Mouse (Mus musculus) forebrain, embryonic 13.5 days (tissue): ENCODE data around the gene Eml4. TPM values are rescaled to one million over a fixed set of nuclear protein-coding genes. Genes with fewer than 3 reads are reported as not detected.

Experiments
- ATAC-seq: fragments of 200-750 bp; cut with Nextera tagmentation; 2 replicates; pipeline ENCODE4 v1.8.0; 2017
- H3K27ac ChIP-seq: fragments of 300-500 bp; sonication (generic); 2 replicates; pipeline ENCODE4 v1.5.1; 2015; ENCODE audit warnings: inconsistent platforms, mild to moderate bottlenecking, moderate library complexity
- H3K27me3 ChIP-seq: fragments of 300-500 bp; sonication (generic); 2 replicates; pipeline ENCODE4 v1.6.1; 2015; ENCODE audit warnings: mild to moderate bottlenecking, inconsistent platforms
- H3K36me3 ChIP-seq: fragments of 300-500 bp; sonication (generic); 2 replicates; pipeline ENCODE4 v1.6.1; 2015; ENCODE audit warnings: mild to moderate bottlenecking, inconsistent platforms; ENCODE audit not compliant: poor library complexity, severe bottlenecking
- H3K4me1 ChIP-seq: fragments of 300-500 bp; sonication (generic); 2 replicates; pipeline ENCODE4 v1.6.1; 2015; ENCODE audit warnings: inconsistent platforms
- H3K4me2 ChIP-seq: fragments of 300-500 bp; sonication (generic); 2 replicates; pipeline ENCODE4 v1.6.1; 2015; ENCODE audit warnings: inconsistent platforms, mild to moderate bottlenecking, moderate library complexity
- H3K4me3 ChIP-seq: fragments of 300-500 bp; sonication (generic); 2 replicates; pipeline ENCODE4 v1.5.1; 2015; ENCODE audit warnings: mild to moderate bottlenecking, inconsistent platforms
- H3K9ac ChIP-seq: fragments of 300-500 bp; sonication (generic); 2 replicates; pipeline ENCODE4 v1.6.1; 2015; ENCODE audit warnings: mild to moderate bottlenecking, inconsistent platforms
- H3K9me3 ChIP-seq: fragments of 300-500 bp; sonication (generic); replicated peaks from 2 replicates; pipeline ENCODE4 v1.6.1; 2016; ENCODE audit warnings: inconsistent platforms
- WGBS: fragments of 180-500 bp; shearing (Covaris S2); methylation state at CpG from one replicate; pipeline ENCODE4 v1.1.7; 2015; 5-methylcytosine and 5-hydroxymethylcytosine counted together
- polyA plus RNA-seq: library from polyadenylated mRNA; unstranded; fragments of >200 nt; fragmentation: Nextera tagmentation; extraction: Ambion mirVana; gene quantifications from 2 replicates; pipeline ENCODE4 v1.2.1, GENCODE M21; 2015

Gene Eml4
- polyA plus RNA-seq, 1 experiment from 2014 or later, result 26.7 TPM

- H3K9ac ChIP-seq, result no peak overlapping the region
- ATAC-seq, result no peak
- no peaks in the 10 kb centered on the region for H3K36me3 ChIP-seq
- no peaks in the 10 kb centered on the region for H3K9me3 ChIP-seq
- peaks cover 12% of the 10 kb centered on the region for H3K4me1 ChIP-seq
- H3K27me3 ChIP-seq, result no peaks in the 10 kb centered on the region
- no peak overlapping the region for H3K27ac ChIP-seq
- no peak overlapping the region for H3K4me2 ChIP-seq
- H3K4me3 ChIP-seq, result no peak overlapping the region
Observed at GRCm38 (mm10) chr17:83374123-83374522, 23.4 kb downstream of the Eml4 start.

- 89% methylated on average over 3 of the region's 3 CpGs for WGBS
- Histone ChIP-seq H3K4me3 (no peak overlapping the region), H3K27me3 (no peaks in the 10 kb centered on the region), H3K27ac (no peak overlapping the region), H3K4me2 (no peak overlapping the region), H3K9me3 (no peaks in the 10 kb centered on the region), H3K9ac (no peak overlapping the region), H3K36me3 (no peaks in the 10 kb centered on the region), H3K4me1 (peaks cover 12% of the 10 kb centered on the region)
- no peak for ATAC-seq
Observed at GRCm38 (mm10) chr17:83375848-83376247, 25.1 kb downstream of the Eml4 start.

GRCm38 (mm10) chr17:83376801-83377200, 26.1 kb downstream of the Eml4 start:
- H3K9ac ChIP-seq, result no peak overlapping the region
- no peaks in the 10 kb centered on the region for H3K9me3 ChIP-seq
- peaks cover 12% of the 10 kb centered on the region for H3K4me1 ChIP-seq
- H3K27me3 ChIP-seq, result no peaks in the 10 kb centered on the region
- WGBS, result 86% methylated on average over 4 of the region's 4 CpGs
- H3K27ac ChIP-seq, result no peak overlapping the region
- no peak for ATAC-seq
- no peak overlapping the region for H3K4me3 ChIP-seq
- H3K36me3 ChIP-seq, result no peaks in the 10 kb centered on the region
- H3K4me2 ChIP-seq, result no peak overlapping the region

- no peak overlapping the region; the same call in 1 of the 2 replicates for H3K27ac ChIP-seq
- no peaks in the 10 kb centered on the region for H3K27me3 ChIP-seq
- H3K9me3 ChIP-seq, result no peaks in the 10 kb centered on the region
- H3K9ac ChIP-seq, result no peak overlapping the region; the same call in 1 of the 2 replicates
- no peaks in the 10 kb centered on the region for H3K36me3 ChIP-seq
- peaks cover 12% of the 10 kb centered on the region for H3K4me1 ChIP-seq
- no peak overlapping the region for H3K4me2 ChIP-seq
- no peak overlapping the region for H3K4me3 ChIP-seq
- ATAC-seq, result no peak
- WGBS, result 67% methylated on average over 10 of the region's 10 CpGs
Observed at GRCm38 (mm10) chr17:83377755-83378443, 27.2 kb downstream of the Eml4 start.

- no peak overlapping the region for H3K4me2 ChIP-seq
Observed at GRCm38 (mm10) chr17:83378444-83378762, 27.7 kb downstream of the Eml4 start.

GRCm38 (mm10) chr17:83379366-83379765, 28.6 kb downstream of the Eml4 start:
- no peak overlapping the region for H3K27ac ChIP-seq

More at GRCm38 (mm10) chr17:83378444-83378762, 27.7 kb downstream of the Eml4 start:
- no peak overlapping the region; the same call in 1 of the 2 replicates for H3K27ac ChIP-seq
- 45% methylated on average over 4 of the region's 4 CpGs for WGBS
- H3K4me1 ChIP-seq, result peaks cover 12% of the 10 kb centered on the region
- H3K9ac ChIP-seq, result no peak overlapping the region; the same call in 1 of the 2 replicates
- ATAC-seq, result peak; percentile 50
- H3K36me3 ChIP-seq, result no peaks in the 10 kb centered on the region
- H3K4me3 ChIP-seq, result no peak overlapping the region
- H3K27me3 ChIP-seq, result no peaks in the 10 kb centered on the region
- H3K9me3 ChIP-seq, result no peaks in the 10 kb centered on the region

GRCm38 (mm10) chr17:83379791-83380190, 29.1 kb downstream of the Eml4 start:
- H3K9ac ChIP-seq, result no peak overlapping the region
- no peaks in the 10 kb centered on the region for H3K27me3 ChIP-seq
- 83% methylated on average over 3 of the region's 3 CpGs for WGBS
- no peak for ATAC-seq
- no peak overlapping the region for H3K27ac ChIP-seq
- no peak overlapping the region for H3K4me2 ChIP-seq
- H3K4me1 ChIP-seq, result peaks cover 12% of the 10 kb centered on the region
- H3K4me3 ChIP-seq, result no peak overlapping the region
- no peaks in the 10 kb centered on the region for H3K36me3 ChIP-seq
- H3K9me3 ChIP-seq, result no peaks in the 10 kb centered on the region

More at GRCm38 (mm10) chr17:83379366-83379765, 28.6 kb downstream of the Eml4 start:
- 95% methylated on average over 2 of the region's 2 CpGs for WGBS
- ATAC-seq, result no peak
- H3K27me3 ChIP-seq, result no peaks in the 10 kb centered on the region
- no peak overlapping the region for H3K4me3 ChIP-seq
- H3K9ac ChIP-seq, result no peak overlapping the region
- no peaks in the 10 kb centered on the region for H3K36me3 ChIP-seq
- H3K4me1 ChIP-seq, result peaks cover 12% of the 10 kb centered on the region
- H3K4me2 ChIP-seq, result no peak overlapping the region
- no peaks in the 10 kb centered on the region for H3K9me3 ChIP-seq

GRCm38 (mm10) chr17:83382752-83383151, 32.0 kb downstream of the Eml4 start:
- Histone ChIP-seq H3K4me3 (no peak overlapping the region), H3K4me1 (peaks cover 10% of the 10 kb centered on the region), H3K36me3 (no peaks in the 10 kb centered on the region), H3K27ac (no peak overlapping the region), H3K9ac (no peak overlapping the region), H3K9me3 (no peaks in the 10 kb centered on the region), H3K27me3 (no peaks in the 10 kb centered on the region), H3K4me2 (no peak overlapping the region)
- WGBS, result 87% methylated on average over 5 of the region's 5 CpGs
- no peak for ATAC-seq

GRCm38 (mm10) chr17:83384981-83385380, 34.2 kb downstream of the Eml4 start:
- H3K4me3 ChIP-seq, result no peak overlapping the region
- no peak overlapping the region for H3K9ac ChIP-seq
- no peak overlapping the region for H3K27ac ChIP-seq
- H3K27me3 ChIP-seq, result no peaks in the 10 kb centered on the region
- H3K4me2 ChIP-seq, result no peak overlapping the region
- H3K36me3 ChIP-seq, result no peaks in the 10 kb centered on the region
- no peak for ATAC-seq
- 94% methylated on average over 2 of the region's 2 CpGs for WGBS
- no peaks in the 10 kb centered on the region for H3K4me1 ChIP-seq
- H3K9me3 ChIP-seq, result no peaks in the 10 kb centered on the region

GRCm38 (mm10) chr17:83387161-83387560, 36.4 kb downstream of the Eml4 start:
- Histone ChIP-seq H3K36me3 (no peaks in the 10 kb centered on the region), H3K9ac (no peak overlapping the region), H3K4me1 (no peaks in the 10 kb centered on the region), H3K4me3 (no peak overlapping the region), H3K27me3 (no peaks in the 10 kb centered on the region), H3K4me2 (no peak overlapping the region), H3K9me3 (no peaks in the 10 kb centered on the region), H3K27ac (no peak overlapping the region)
- 87% methylated on average over 3 of the region's 3 CpGs for WGBS
- no peak for ATAC-seq

GRCm38 (mm10) chr17:83394013-83394412, 43.3 kb downstream of the Eml4 start:
- Histone ChIP-seq H3K9me3 (no peaks in the 10 kb centered on the region), H3K9ac (no peak overlapping the region)
- 86% methylated on average over 3 of the region's 3 CpGs for WGBS

GRCm38 (mm10) chr17:83397571-83398100, 46.9 kb downstream of the Eml4 start:
- no peak for ATAC-seq
- Histone ChIP-seq H3K9me3 (no peaks in the 10 kb centered on the region), H3K4me3 (no peak overlapping the region), H3K27ac (no peak overlapping the region), H3K4me2 (no peak overlapping the region), H3K4me1 (0 out of 2 replicates have a peak, but pooled peaks cover 6% of the 10 kb centered on the region), H3K36me3 (no peaks in the 10 kb centered on the region), H3K9ac (no peak overlapping the region), H3K27me3 (no peaks in the 10 kb centered on the region)
- 57% methylated on average over 6 of the region's 6 CpGs for WGBS

More at GRCm38 (mm10) chr17:83394013-83394412, 43.3 kb downstream of the Eml4 start:
- Histone ChIP-seq H3K4me3 (no peak overlapping the region), H3K4me1 (0 out of 2 replicates have a peak, but pooled peaks cover 6% of the 10 kb centered on the region), H3K36me3 (no peaks in the 10 kb centered on the region), H3K4me2 (no peak overlapping the region), H3K27me3 (no peaks in the 10 kb centered on the region), H3K27ac (no peak overlapping the region)
- ATAC-seq, result no peak

GRCm38 (mm10) chr17:83398756-83399155, 48.0 kb downstream of the Eml4 start:
- H3K27ac ChIP-seq, result no peak overlapping the region
- peaks cover 8% of the 10 kb centered on the region for H3K36me3 ChIP-seq
- H3K9me3 ChIP-seq, result no peaks in the 10 kb centered on the region
- H3K9ac ChIP-seq, result no peak overlapping the region
- ATAC-seq, result no peak
- WGBS, result 81% methylated on average over 1 of the region's 1 CpGs
- no peak overlapping the region for H3K4me3 ChIP-seq
- H3K4me2 ChIP-seq, result no peak overlapping the region
- H3K27me3 ChIP-seq, result no peaks in the 10 kb centered on the region
- 0 out of 2 replicates have a peak, but pooled peaks cover 6% of the 10 kb centered on the region for H3K4me1 ChIP-seq
